Mouse (Mus musculus): ENCODE measurements around the gene 4930535I16Rik.
"Not testable (repeated sequence)": the region's sequence is repeated elsewhere in the genome, so short reads cannot be mapped to it uniquely, and the experiment has no call there.

The 4930535I16Rik gene

DNA sequence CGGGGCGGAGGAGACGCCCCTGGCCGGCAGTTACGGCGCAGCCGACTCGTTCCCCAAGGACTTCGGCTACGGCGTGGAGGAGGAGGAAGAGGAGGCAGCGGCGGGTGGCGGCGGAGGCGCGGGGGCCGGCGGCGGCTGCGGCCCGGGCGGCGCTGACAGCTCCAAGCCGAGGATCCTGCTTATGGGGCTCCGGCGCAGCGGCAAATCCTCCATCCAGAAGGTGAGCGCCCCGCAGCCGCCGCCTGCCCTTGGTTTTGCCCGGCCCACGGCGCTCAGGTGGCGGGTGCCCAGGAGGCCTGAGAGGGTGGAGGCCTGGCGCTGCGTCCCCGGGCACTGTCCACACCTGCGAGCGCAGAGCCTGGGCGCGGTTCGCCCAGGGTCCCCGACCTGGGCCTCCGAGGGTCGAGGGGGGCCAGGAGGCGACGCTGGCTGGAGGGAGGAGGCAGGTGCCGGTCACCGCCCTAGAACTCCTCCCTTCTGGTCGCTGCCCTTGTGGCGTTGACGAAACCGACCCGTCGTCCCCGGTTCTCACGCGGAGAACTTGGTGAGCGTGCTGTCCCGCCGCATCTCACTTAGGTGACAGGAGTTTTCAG is at the start of gene 4930535I16Rik:
Gene 4930535I16Rik (minus strand): TSS at position 475 of the 593 bp plus-strand sequence.
- no peak for DNase-seq (ENCODE audit: extremely low read depth, low read depth, low spot score)

GRCm38 (mm10) chr4:123962721-123963120 is 44.9 kb upstream of the 4930535I16Rik start:
- DNase-seq (ENCODE audit: extremely low read depth, low read depth, low spot score): no peak

GRCm38 (mm10) chr4:123960955-123961354 is 43.1 kb upstream of the 4930535I16Rik start:
- DNase-seq (ENCODE audit: extremely low read depth, low read depth, low spot score): no peak

GRCm38 (mm10) chr4:123957891-123958290 is 40.1 kb upstream of the 4930535I16Rik start:
- no peak for DNase-seq (ENCODE audit: extremely low read depth, low read depth, low spot score)

GRCm38 (mm10) chr4:123957492-123957808 is 39.6 kb upstream of the 4930535I16Rik start:
- no peak for DNase-seq (ENCODE audit: extremely low read depth, low read depth, low spot score)

- DNase-seq (ENCODE audit: extremely low read depth, low read depth, low spot score): peak; percentile 23
Observed at GRCm38 (mm10) chr4:123956703-123957491, 39.1 kb upstream of the 4930535I16Rik start.

GRCm38 (mm10) chr4:123952059-123952458 is 34.2 kb upstream of the 4930535I16Rik start:
- no peak for DNase-seq (ENCODE audit: extremely low read depth, low read depth, low spot score)

GRCm38 (mm10) chr4:123949649-123950048 is 31.8 kb upstream of the 4930535I16Rik start:
- no peak for DNase-seq (ENCODE audit: extremely low read depth, low read depth, low spot score)

GRCm38 (mm10) chr4:123948901-123949300 is 31.1 kb upstream of the 4930535I16Rik start:
- no peak for DNase-seq (ENCODE audit: extremely low read depth, low read depth, low spot score)

- DNase-seq (ENCODE audit: extremely low read depth, low read depth, low spot score): no peak
Observed at GRCm38 (mm10) chr4:123947149-123947548, 29.3 kb upstream of the 4930535I16Rik start.

DNA sequence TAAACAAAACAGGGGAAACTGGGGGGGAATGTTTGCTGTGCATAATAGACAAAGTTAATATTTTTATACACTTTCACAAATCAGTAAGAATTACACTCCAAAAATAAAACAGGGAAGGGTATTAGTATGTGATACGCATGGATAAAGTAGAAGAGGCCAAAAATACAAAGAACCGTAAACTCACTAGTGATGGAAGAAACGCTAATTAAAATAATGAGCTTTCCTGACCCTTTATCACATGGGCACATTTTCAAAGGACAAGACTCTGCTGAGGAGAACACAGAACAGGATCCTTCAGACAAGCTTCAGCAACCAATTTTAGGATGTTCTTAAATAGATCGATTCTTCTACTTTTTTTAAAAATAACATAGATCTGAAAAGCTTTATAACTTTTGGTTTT is 28.9 kb upstream of the 4930535I16Rik start:
- DNase-seq (ENCODE audit: extremely low read depth, low read depth, low spot score): no peak

DNA sequence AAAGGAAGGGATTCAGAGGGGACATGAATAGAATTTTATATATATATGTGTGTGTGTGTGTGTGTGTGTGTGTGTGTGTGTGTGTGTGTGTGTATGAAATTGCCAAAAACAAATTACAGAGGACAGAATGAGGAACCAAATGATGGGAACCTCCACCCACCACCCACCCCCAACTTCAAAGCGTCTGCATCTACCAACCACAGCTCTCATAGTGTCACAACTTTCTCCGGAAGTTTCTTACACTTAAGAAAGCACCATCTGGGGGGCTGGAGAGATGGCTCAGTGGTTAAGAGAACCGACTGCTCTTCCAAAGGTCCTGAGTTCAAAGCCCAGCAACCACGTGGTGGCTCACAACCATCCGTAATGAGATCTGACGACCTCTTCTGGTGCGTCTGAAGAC is 23.1 kb upstream of the 4930535I16Rik start:
- DNase-seq (ENCODE audit: extremely low read depth, low read depth, low spot score): not testable (repeated sequence)

DNA sequence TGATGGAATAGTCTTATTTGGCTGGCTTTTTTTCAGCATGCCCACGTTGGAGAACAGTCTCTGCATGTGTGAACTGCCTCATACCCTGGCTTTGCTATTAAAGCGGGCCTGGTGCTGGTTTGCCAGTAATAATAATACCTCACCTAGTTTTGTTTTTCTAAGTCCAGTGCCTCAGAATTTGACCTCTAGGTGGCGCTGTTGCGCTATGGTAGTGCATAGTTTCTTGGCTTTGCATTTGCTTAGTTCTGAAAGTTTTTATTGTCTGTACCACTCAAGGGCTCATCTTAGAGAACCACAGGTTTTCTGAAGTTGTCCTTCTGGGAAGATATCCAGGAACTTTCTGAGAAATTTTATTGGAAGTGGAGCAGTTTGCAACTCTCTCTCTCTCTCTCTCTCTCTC is 22.0 kb upstream of the 4930535I16Rik start:
- no peak for DNase-seq (ENCODE audit: extremely low read depth, low read depth, low spot score)

DNA sequence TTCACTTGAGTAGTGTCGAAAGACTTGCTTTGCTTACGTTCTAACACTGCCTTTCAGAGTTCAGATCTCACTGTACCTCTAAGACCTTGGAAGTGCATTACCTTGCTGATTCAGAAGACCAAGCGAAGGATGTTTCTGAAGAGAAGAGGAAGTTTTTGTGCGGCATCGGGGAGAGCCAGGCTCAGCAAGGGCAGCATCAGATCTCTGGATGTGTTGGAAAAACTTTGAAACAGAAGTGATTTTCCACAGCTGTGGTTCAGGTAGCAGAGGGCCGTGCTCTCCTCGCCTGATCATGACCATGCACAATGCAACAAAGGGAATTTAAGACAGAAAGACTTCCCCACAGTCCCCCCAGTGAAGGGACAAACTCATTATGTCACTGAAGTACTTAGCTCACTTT is 18.2 kb upstream of the 4930535I16Rik start:
- DNase-seq (ENCODE audit: extremely low read depth, low read depth, low spot score): no peak

DNA sequence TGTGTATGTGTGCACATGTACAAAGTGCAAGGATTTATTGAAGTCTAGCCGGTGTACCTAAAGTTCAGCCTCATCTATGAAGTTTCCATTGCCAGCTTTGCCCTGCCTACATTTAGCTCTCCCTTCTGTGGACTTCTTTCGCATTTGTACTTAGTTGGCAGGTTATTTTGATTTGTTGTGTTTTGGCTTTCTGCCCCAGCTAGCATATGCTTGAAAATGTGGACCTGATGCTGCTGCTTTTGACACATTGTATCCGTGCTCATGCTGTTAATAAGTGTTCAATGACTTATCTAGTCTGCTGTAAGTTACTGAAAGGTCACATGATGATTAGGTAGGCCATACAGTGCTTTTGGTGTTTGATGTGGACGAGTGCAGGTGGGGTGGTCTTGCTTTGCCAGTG is 16.5 kb upstream of the 4930535I16Rik start:
- DNase-seq (ENCODE audit: extremely low read depth, low read depth, low spot score): no peak

GRCm38 (mm10) chr4:123929994-123930393 is 12.2 kb upstream of the 4930535I16Rik start:
- no peak for DNase-seq (ENCODE audit: extremely low read depth, low read depth, low spot score)

DNA sequence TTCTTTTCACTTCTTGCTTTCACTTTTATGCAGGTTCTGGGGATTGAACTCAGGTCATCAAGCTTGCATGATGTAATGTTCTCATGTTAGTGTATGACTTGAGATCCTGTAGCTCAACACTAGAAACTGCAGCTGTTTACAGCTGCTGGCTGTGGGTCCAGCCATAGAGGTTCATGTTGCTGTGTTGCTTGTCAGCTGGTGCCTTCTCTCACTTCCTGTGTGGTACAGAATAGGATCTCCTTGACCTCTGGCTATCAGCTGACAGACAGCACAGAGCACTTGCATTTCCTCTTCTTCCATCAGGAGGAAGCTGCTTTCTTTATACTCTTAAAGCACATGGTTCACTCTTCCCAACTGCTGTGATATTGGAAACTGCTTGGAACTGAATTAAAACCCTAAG is 10.1 kb upstream of the 4930535I16Rik start:
- DNase-seq (ENCODE audit: extremely low read depth, low read depth, low spot score): no peak

GRCm38 (mm10) chr4:123921055-123921565 is 3.3 kb upstream of the 4930535I16Rik start:
- DNase-seq (ENCODE audit: extremely low read depth, low read depth, low spot score): no peak

- no peak for DNase-seq (ENCODE audit: extremely low read depth, low read depth, low spot score)
Observed at GRCm38 (mm10) chr4:123918851-123919250, 1.0 kb upstream of the 4930535I16Rik start.

GRCm38 (mm10) chr4:123916748-123917547 is 874 bp downstream of the 4930535I16Rik start, which contains the start of gene Rragc:
Gene Rragc, plus strand, starts transcription at chr4:123917446.
- DNase-seq (ENCODE audit: extremely low read depth, low read depth, low spot score): no peak

DNA sequence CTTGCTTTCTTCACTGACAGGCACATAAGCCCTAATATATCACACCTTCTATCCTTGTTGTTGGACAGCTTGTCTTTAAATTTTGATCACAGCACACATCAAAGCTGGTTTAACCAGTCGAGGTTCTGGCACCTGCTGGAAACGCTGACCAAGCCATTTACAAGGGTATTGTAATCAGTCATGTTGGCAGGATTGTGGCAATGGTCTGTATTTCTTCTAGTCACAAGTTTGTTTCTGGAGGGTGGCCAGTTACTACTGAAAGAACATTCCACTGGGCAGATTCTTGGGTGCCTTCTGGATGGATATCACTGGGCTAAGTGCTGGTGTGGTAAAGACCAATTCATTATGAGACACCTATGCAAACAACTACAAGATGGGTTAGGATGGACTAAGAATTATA is 5.4 kb downstream of the 4930535I16Rik start:
- DNase-seq (ENCODE audit: extremely low read depth, low read depth, low spot score): peak; percentile 66
